Mouse (Mus musculus) C2C12 (cell line): ENCODE data around the gene E430018J23Rik.

Experiments used
- CEBPB ChIP-seq: IDR thresholded peaks from one replicate; pipeline ENCODE4 v1.6.1; 2011; ENCODE audit warnings: low read depth, mild to moderate bottlenecking, control low read depth, moderate library complexity
- CTCF ChIP-seq: IDR thresholded peaks from one replicate; pipeline ENCODE4 v1.5.1; 2011; ENCODE audit not compliant: control insufficient read depth, insufficient read depth, insufficient read length
- FOSL1 ChIP-seq: IDR thresholded peaks from one replicate; pipeline ENCODE4 v1.8.0; 2011; ENCODE audit warnings: mild to moderate bottlenecking, low read length; ENCODE audit not compliant: poor library complexity, insufficient read depth, severe bottlenecking
- MAX ChIP-seq: IDR thresholded peaks from one replicate; pipeline ENCODE4 v1.6.1; 2011; ENCODE audit warnings: mild to moderate bottlenecking, control low read depth
- MYOD1 ChIP-seq: IDR thresholded peaks from one replicate; pipeline ENCODE4 v1.6.1; 2011; ENCODE audit warnings: low read depth; ENCODE audit not compliant: control insufficient read depth, insufficient read length
- MYOG ChIP-seq: IDR thresholded peaks from one replicate; pipeline ENCODE4 v1.6.1; 2011; ENCODE audit not compliant: control insufficient read depth, insufficient read length; ENCODE audit errors: extremely low read depth
- USF1 ChIP-seq: IDR thresholded peaks from one replicate; pipeline ENCODE4 v1.6.1; 2011; ENCODE audit warnings: low read depth, mild to moderate bottlenecking, control low read depth, moderate library complexity

- TF ChIP-seq MAX, result no peak
- no peak for TF ChIP-seq CTCF
- TF ChIP-seq USF1, result no peak
- TF ChIP-seq MYOG, result no peak
- no peak for TF ChIP-seq CEBPB
- no peak for TF ChIP-seq FOSL1
- TF ChIP-seq MYOD1, result no peak
Observed at GRCm38 (mm10) chr7:127344371-127344770, 49.1 kb downstream of the E430018J23Rik start.
